Mouse (Mus musculus) neural tube, embryonic 15.5 days (tissue): ENCODE data around the gene Dmrta2. TPM values are rescaled to one million over a fixed set of nuclear protein-coding genes. Genes with fewer than 3 reads are reported as not detected.

Experiments
- ATAC-seq: fragments of 200-750 bp; cut with Nextera tagmentation; 2 replicates; pipeline ENCODE4 v1.8.0; 2017; ENCODE audit warnings: mild to moderate bottlenecking, moderate TSS enrichment, moderate library complexity; ENCODE audit not compliant: low FRiP score
- H3K27ac ChIP-seq: fragments of 300-500 bp; sonication (generic); replicated peaks from 2 replicates; pipeline ENCODE4 v1.5.1; 2015; ENCODE audit warnings: mild to moderate bottlenecking, inconsistent platforms
- H3K27me3 ChIP-seq: fragments of 300-500 bp; sonication (generic); replicated peaks from 2 replicates; pipeline ENCODE4 v1.6.1; 2015; ENCODE audit warnings: inconsistent platforms
- H3K36me3 ChIP-seq: fragments of 300-500 bp; sonication (generic); 2 replicates; pipeline ENCODE4 v1.6.1; 2015; ENCODE audit warnings: inconsistent platforms
- H3K4me1 ChIP-seq: fragments of 300-500 bp; sonication (generic); 2 replicates; pipeline ENCODE4 v1.6.1; 2015; ENCODE audit warnings: inconsistent platforms
- H3K4me2 ChIP-seq: fragments of 300-500 bp; sonication (generic); 2 replicates; pipeline ENCODE4 v1.6.1; 2015; ENCODE audit warnings: inconsistent platforms, mild to moderate bottlenecking, moderate library complexity
- H3K4me3 ChIP-seq: fragments of 300-500 bp; sonication (generic); replicated peaks from 2 replicates; pipeline ENCODE4 v1.5.1; 2015; ENCODE audit warnings: mild to moderate bottlenecking, inconsistent platforms
- H3K9ac ChIP-seq: fragments of 300-500 bp; sonication (generic); replicated peaks from 2 replicates; pipeline ENCODE4 v1.6.1; 2015; ENCODE audit warnings: mild to moderate bottlenecking, inconsistent platforms
- H3K9me3 ChIP-seq: fragments of 300-500 bp; sonication (generic); replicated peaks from 2 replicates; pipeline ENCODE4 v1.6.1; 2016; ENCODE audit warnings: inconsistent platforms
- WGBS: fragments of 180-500 bp; shearing (Covaris S2); methylation state at CpG from one replicate; pipeline ENCODE4 v1.1.7; 2015; ENCODE audit warnings: mixed read lengths; 5-methylcytosine and 5-hydroxymethylcytosine counted together
- polyA plus RNA-seq: library from polyadenylated mRNA; unstranded; fragments of >200 nt; fragmentation: Nextera tagmentation; extraction: Ambion mirVana; gene quantifications from 2 replicates; pipeline ENCODE4 v1.2.1, GENCODE M21; 2015

Gene Dmrta2
- polyA plus RNA-seq, 1 experiment from 2014 or later: not detected

- Histone ChIP-seq H3K4me1 (peaks cover 42% of the 10 kb centered on the region), H3K4me2 (peak overlapping the region; percentile 55), H3K36me3 (no peaks in the 10 kb centered on the region), H3K9me3 (no peaks in the 10 kb centered on the region), H3K27me3 (peaks cover 96% of the 10 kb centered on the region), H3K4me3 (peak overlapping the region; percentile 27; the same call in 1 of the 2 replicates), H3K27ac (no peak overlapping the region), H3K9ac (no peak overlapping the region)
- no peak for ATAC-seq
- WGBS: under 1% methylated on average over 37 of the region's 37 CpGs
These were observed 3.4 kb downstream of the Dmrta2 start for GRCm38 (mm10) chr4:109981083-109981870.

- H3K27me3 ChIP-seq: peaks cover 96% of the 10 kb centered on the region
- 0 out of 2 replicates have a peak, but pooled peaks have one; percentile 9 for ATAC-seq
- H3K4me3 ChIP-seq: peak overlapping the region; percentile 27
- no peaks in the 10 kb centered on the region for H3K36me3 ChIP-seq
- no peak overlapping the region for H3K27ac ChIP-seq
- H3K4me1 ChIP-seq: peaks cover 42% of the 10 kb centered on the region
- H3K4me2 ChIP-seq: peak overlapping the region; percentile 55
- H3K9me3 ChIP-seq: no peaks in the 10 kb centered on the region
- 1% methylated on average over 74 of the region's 99 CpGs for WGBS
- no peak overlapping the region for H3K9ac ChIP-seq
These were observed 4.2 kb downstream of the Dmrta2 start for GRCm38 (mm10) chr4:109981871-109982680.

- Histone ChIP-seq H3K36me3 (no peaks in the 10 kb centered on the region), H3K27ac (no peak overlapping the region), H3K27me3 (peaks cover 96% of the 10 kb centered on the region), H3K9ac (no peak overlapping the region), H3K9me3 (no peaks in the 10 kb centered on the region), H3K4me1 (peaks cover 35% of the 10 kb centered on the region), H3K4me2 (peak overlapping the region; percentile 55), H3K4me3 (peak overlapping the region; percentile 27)
- ATAC-seq: no peak
- WGBS: 3% methylated on average over 30 of the region's 30 CpGs
These were observed 4.9 kb downstream of the Dmrta2 start for GRCm38 (mm10) chr4:109982681-109983265.

- ATAC-seq: no peak
- WGBS: 1% methylated on average over 49 of the region's 49 CpGs
- H3K9ac ChIP-seq: no peak overlapping the region
These were observed 5.6 kb downstream of the Dmrta2 start for GRCm38 (mm10) chr4:109983281-109984001.

GRCm38 (mm10) chr4:109984011-109984411 lies 6.2 kb downstream of the Dmrta2 start:
- Histone ChIP-seq H3K4me2 (no peak overlapping the region), H3K9ac (no peak overlapping the region), H3K27ac (no peak overlapping the region), H3K27me3 (peaks cover 94% of the 10 kb centered on the region), H3K4me1 (peaks cover 28% of the 10 kb centered on the region), H3K4me3 (0 out of 2 replicates have a peak overlapping the region, but pooled peaks have one; percentile 5), H3K36me3 (no peaks in the 10 kb centered on the region), H3K9me3 (no peaks in the 10 kb centered on the region)
- ATAC-seq: no peak
- WGBS: 1% methylated on average over 24 of the region's 24 CpGs

More at GRCm38 (mm10) chr4:109983281-109984001, 5.6 kb downstream of the Dmrta2 start:
- Histone ChIP-seq H3K4me1 (peaks cover 29% of the 10 kb centered on the region), H3K36me3 (no peaks in the 10 kb centered on the region), H3K4me3 (0 out of 2 replicates have a peak overlapping the region, but pooled peaks have one; percentile 5), H3K27ac (no peak overlapping the region), H3K4me2 (no peak overlapping the region), H3K9me3 (no peaks in the 10 kb centered on the region), H3K27me3 (peaks cover 94% of the 10 kb centered on the region)

GRCm38 (mm10) chr4:109984496-109985423 lies 6.9 kb downstream of the Dmrta2 start:
- no peak for ATAC-seq

GRCm38 (mm10) chr4:109985424-109986172 lies 7.7 kb downstream of the Dmrta2 start:
- Histone ChIP-seq H3K4me1 (peaks cover 21% of the 10 kb centered on the region), H3K4me3 (no peak overlapping the region), H3K9me3 (no peaks in the 10 kb centered on the region), H3K27ac (no peak overlapping the region), H3K9ac (no peak overlapping the region), H3K36me3 (no peaks in the 10 kb centered on the region), H3K4me2 (no peak overlapping the region), H3K27me3 (peaks cover 92% of the 10 kb centered on the region)
- no peak for ATAC-seq
- 4% methylated on average over 16 of the region's 16 CpGs for WGBS

More at GRCm38 (mm10) chr4:109984496-109985423, 6.9 kb downstream of the Dmrta2 start:
- peaks cover 94% of the 10 kb centered on the region for H3K27me3 ChIP-seq
- H3K4me1 ChIP-seq: peaks cover 26% of the 10 kb centered on the region
- no peak overlapping the region for H3K9ac ChIP-seq
- WGBS: 1% methylated on average over 38 of the region's 38 CpGs
- no peak overlapping the region for H3K4me3 ChIP-seq
- H3K4me2 ChIP-seq: no peak overlapping the region
- H3K9me3 ChIP-seq: no peaks in the 10 kb centered on the region
- H3K36me3 ChIP-seq: no peaks in the 10 kb centered on the region
- no peak overlapping the region for H3K27ac ChIP-seq

GRCm38 (mm10) chr4:109986301-109986700 lies 8.4 kb downstream of the Dmrta2 start:
- H3K4me1 ChIP-seq: peaks cover 21% of the 10 kb centered on the region
- 2% methylated on average over 9 of the region's 9 CpGs for WGBS
- H3K36me3 ChIP-seq: no peaks in the 10 kb centered on the region
- H3K27ac ChIP-seq: no peak overlapping the region
- peaks cover 90% of the 10 kb centered on the region for H3K27me3 ChIP-seq
- no peaks in the 10 kb centered on the region for H3K9me3 ChIP-seq
- no peak for ATAC-seq
- H3K4me3 ChIP-seq: no peak overlapping the region
- no peak overlapping the region for H3K9ac ChIP-seq
- no peak overlapping the region for H3K4me2 ChIP-seq

GRCm38 (mm10) chr4:109986748-109987355 lies 9.0 kb downstream of the Dmrta2 start:
- Histone ChIP-seq H3K4me1 (peaks cover 16% of the 10 kb centered on the region), H3K4me3 (no peak overlapping the region), H3K27ac (no peak overlapping the region), H3K4me2 (no peak overlapping the region), H3K27me3 (peaks cover 88% of the 10 kb centered on the region), H3K9ac (no peak overlapping the region), H3K9me3 (no peaks in the 10 kb centered on the region), H3K36me3 (no peaks in the 10 kb centered on the region)
- WGBS: 4% methylated on average over 13 of the region's 13 CpGs
- no peak for ATAC-seq
